Mouse (Mus musculus): ENCODE data around the gene Zcchc12. TPM values are rescaled to one million over a fixed set of nuclear protein-coding genes. Genes with fewer than 3 reads are reported as not detected.

Zcchc12 gene
- not detected in 2 replicates for polyA plus RNA-seq (2012)

DNA sequence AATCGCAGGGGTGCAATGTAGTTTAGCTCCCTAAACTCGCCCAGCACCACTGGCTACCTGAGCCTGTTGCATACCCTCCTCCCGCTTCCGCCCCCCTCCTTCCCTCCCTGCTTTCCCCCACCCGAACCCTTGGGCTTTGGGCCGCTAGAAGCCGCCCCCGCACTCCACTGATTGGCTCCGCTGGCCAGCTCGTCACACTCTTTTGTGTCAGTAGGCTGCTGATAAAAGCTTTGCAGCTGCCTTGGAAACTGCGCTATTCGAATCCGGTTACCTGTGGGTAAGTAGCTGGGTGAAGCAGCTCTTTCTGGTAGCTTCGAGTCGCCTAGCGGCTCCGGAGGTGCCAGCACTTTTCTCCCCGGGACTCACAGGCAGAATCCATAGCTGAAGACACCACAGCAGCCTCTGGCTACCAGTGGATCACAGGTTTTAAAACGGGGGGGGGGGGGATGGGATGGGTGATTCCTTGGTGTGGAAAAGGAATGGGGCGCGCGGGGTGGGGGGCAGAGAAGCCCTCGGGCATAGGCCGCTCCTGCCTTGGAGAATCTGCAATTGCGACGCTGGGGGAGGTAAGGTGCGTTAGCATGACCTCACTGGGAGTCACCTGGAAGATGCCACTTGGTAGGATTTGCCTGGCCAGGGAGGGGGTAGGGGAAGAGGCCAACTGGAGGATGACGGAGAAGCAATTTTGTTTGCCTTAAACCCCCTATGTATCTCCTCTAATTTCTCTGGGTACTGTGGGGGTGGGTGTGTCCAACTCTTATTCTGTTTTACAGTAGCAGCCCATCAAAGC lies at the start of gene Zcchc12:
Gene Zcchc12, plus strand, starts transcription at position 169 of the 790 bp plus-strand sequence.

Other genes with a start within 250 kb of the Zcchc12 start
- gene Il13ra1, start 83.8 kb upstream of the Zcchc12 start, polyA plus RNA-seq (2012) = 0.02 and 0.06 TPM in 2 replicates
- gene Lonrf3, start 132.4 kb downstream of the Zcchc12 start, polyA plus RNA-seq (2012) = 25.1 and 31.4 TPM in 2 replicates
- gene Gm6268, start 205.4 kb downstream of the Zcchc12 start, polyA plus RNA-seq (2012) = not detected in 2 replicates